Mouse (Mus musculus) liver, adult 2 months (tissue): ENCODE data around the gene Plcl1.

ENCODE experiments used
- CTCF ChIP-seq: fragments of 200-500 bp; IDR thresholded peaks from 2 replicates; pipeline ENCODE4 v1.5.1; 2011; ENCODE audit warnings: low read depth, low read length, control low read depth
- POLR2A ChIP-seq: fragments of 200-500 bp; IDR thresholded peaks from 2 replicates; pipeline ENCODE4 v1.6.1; 2011; ENCODE audit warnings: low read length, control low read depth; ENCODE audit not compliant: insufficient read depth; ENCODE audit errors: extremely low read depth

DNA sequence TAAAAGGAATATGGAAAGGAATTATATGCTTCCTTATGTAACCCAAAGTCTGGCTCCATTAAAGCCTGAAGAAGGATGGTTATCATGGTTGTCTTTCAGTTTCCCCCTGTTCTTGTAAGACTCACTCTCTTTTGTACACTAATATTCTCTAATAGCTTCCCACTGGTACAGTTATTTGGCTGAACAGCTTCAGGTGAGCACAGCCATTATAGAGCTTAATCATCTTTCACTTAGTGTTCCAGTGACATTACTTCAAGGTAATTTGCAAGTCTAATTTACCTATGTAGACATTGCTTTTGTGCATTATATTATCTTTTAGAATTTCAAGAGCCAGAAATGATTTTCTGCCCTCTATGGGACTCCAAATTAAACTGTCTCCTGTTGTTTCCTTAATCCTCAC, 184.3 kb downstream of the Plcl1 start:
- TF ChIP-seq CTCF, result no peak
- no peak for TF ChIP-seq POLR2A
